Mouse (Mus musculus) brain, embryonic 18.5 days (tissue): ENCODE measurements around the gene Cyp3a59.
"Not testable (repeated sequence)": the region's sequence is repeated elsewhere in the genome, so short reads cannot be mapped to it uniquely, and the experiment has no call there.

ENCODE experiments used
- DNase-seq: peaks from one replicate; pipeline ENCODE4 v3.0.0-alpha.2; 2012; ENCODE audit warnings: low read depth, low spot score

The Cyp3a59 gene

DNA sequence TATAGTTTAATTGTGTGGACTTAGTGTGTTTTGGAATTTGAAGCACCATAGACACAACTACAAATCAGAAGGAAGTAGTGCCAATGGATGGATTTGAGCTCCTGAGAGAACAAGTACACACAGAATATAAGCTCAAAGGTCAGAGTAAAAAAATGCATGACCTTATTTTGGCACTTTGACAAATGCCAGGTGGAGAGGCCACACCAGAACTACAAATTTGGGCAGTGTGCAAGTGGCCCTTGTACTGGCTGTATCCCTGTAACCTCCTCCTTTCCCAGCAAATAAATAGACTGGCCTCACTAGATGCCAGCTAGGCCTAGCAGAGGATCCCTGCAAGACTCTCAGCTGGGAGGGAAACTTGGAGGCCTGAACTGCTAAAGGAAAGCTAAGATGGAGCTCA lies at the start of gene Cyp3a59:
Cyp3a59 (plus strand) TSS at position 313 of the 400 bp plus-strand sequence.
- DNase-seq, result not testable (repeated sequence)

DNA sequence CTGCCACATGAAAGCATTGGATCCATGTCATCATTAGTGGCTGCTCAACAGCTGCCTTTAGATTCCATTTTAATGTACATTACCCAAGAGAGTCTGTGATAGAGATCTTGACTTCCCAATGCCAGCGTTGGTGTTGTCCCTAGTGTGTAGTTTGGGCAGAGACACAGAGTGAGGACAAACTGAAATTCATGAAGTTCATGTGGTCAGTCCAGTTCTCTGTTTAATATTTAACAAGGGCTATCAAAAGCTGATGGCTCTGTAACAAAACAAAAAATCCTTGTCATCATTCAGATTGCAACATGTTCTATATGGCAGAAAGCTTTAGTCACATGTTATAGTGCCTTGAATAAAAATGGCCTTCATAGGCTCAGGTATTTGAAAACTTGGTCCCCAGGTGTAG lies 9.0 kb upstream of the Cyp3a59 start:
- DNase-seq, result no peak

- no peak for DNase-seq
Measured at GRCm38 (mm10) chr5:146147903-146148302, 68.8 kb downstream of the Cyp3a59 start.

- no peak for DNase-seq
Measured at GRCm38 (mm10) chr5:146150454-146150853, 71.4 kb downstream of the Cyp3a59 start.

DNA sequence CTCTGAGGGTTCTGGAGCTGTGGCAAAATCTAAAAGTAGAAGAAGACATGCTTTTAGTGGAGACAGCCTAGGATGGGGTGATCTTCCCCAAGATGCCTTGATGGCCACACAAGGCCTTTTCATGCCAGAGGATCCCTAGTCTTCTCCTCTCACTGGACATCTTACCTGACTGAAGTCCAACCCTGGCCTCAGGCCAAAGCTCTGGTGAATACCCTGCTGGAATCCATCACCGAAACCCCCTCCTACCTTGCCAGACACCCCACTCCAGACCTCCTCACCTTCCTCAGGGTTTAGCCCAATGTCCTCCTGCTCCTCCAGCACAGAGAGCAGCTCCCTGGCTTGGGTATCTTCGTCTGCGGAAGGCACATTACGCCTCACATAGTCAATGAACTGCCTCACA lies 79.3 kb downstream of the Cyp3a59 start:
- not testable (repeated sequence) for DNase-seq

DNA sequence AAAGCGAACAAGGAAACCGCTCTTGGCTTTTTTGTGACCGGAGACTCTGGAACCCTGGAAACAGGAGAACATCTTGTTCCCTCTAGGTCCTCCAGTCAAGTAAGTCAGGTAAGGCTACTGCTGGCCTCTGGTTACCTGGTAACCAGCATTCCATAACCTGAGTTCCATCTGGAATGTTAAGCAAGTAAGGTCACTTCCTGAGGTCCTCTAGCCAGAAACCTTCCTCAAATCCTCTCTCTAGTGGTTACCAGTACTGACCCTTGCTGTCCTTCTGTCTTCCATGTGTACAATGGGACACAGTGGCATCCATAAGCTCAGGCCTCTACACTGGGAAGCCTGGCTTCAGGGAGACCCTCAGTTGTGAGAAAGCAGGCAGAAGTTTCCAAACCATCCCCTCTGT lies 81.4 kb downstream of the Cyp3a59 start, which contains the start of gene Gm5565:
Gm5565 (minus strand) TSS at position 101 of the 400 bp plus-strand sequence.
- not testable (repeated sequence) for DNase-seq
